ENCODE assay signal across 13 mouse cellular contexts in genomic region chr5:151175897-151176313, GRCm38 (mm10). TPM values are rescaled to one million over a fixed set of nuclear protein-coding genes. Genes with fewer than 3 reads are reported as not detected.
DNase-seq lines count a peak whose midpoint lies in the region; ATAC-seq and TF ChIP-seq lines count a peak whose summit lies in the region.
"Had no signal": no experiment of that assay in that cellular context is flagged by ENCODE, and none has a peak within 500 bp of the region (broad histone marks: within the 10 kb centered on the region; RNA-seq: fewer than 3 reads in every experiment).

No protein-coding gene starts in this region.

- no peaks in the 10 kb centered on the region for H3K27me3 ChIP-seq in heart, postnatal 0 days (ENCODE audit: control insufficient read depth, insufficient read depth, low read length)
- H3K27me3 ChIP-seq in stomach, embryonic 14.5 days (ENCODE audit: control insufficient read depth, insufficient read depth, low read length), result no peaks in the 10 kb centered on the region
- H3K27me3 ChIP-seq: limb, embryonic 12.5 days had no signal

- 0 out of 2 replicates have a peak overlapping the region, but pooled peaks have one; percentile 58 for H3K27ac ChIP-seq in heart, postnatal 0 days (ENCODE audit: low read depth)
- peak overlapping the region; percentile 62; the same call in 1 of the 2 replicates for H3K27ac ChIP-seq in stomach, embryonic 14.5 days (ENCODE audit: low read length)

- H3K9ac ChIP-seq in heart, postnatal 0 days (replicated peaks; ENCODE audit: low read depth, low read length), result no peak overlapping the region
- no peak overlapping the region for H3K9ac ChIP-seq in stomach, embryonic 14.5 days (replicated peaks; ENCODE audit: low read depth, low read length)
- H3K9ac ChIP-seq: limb, embryonic 12.5 days had no signal

- H3K4me1 ChIP-seq in heart, postnatal 0 days (ENCODE audit: control insufficient read depth, insufficient read depth), result peaks cover 27% of the 10 kb centered on the region
- peaks cover 14% of the 10 kb centered on the region; the same call in 1 of the 2 replicates for H3K4me1 ChIP-seq in stomach, embryonic 14.5 days (ENCODE audit: control insufficient read depth, insufficient read depth, low read length)

- H3K9me3 ChIP-seq in heart, postnatal 0 days (replicated peaks; ENCODE audit: control insufficient read depth, low read length), result no peaks in the 10 kb centered on the region
- H3K9me3 ChIP-seq in stomach, embryonic 14.5 days (ENCODE audit: control insufficient read depth, low read depth, low read length), result no peaks in the 10 kb centered on the region
- H3K9me3 ChIP-seq: limb, embryonic 12.5 days had no signal

- no peak overlapping the region for H3K4me3 ChIP-seq in heart, postnatal 0 days (ENCODE audit: low read depth, low read length)
- H3K4me3 ChIP-seq in stomach, embryonic 14.5 days (ENCODE audit: low read depth, low read length), result no peak overlapping the region
- H3K4me3 ChIP-seq: limb, embryonic 12.5 days had no signal

- no peak for ATAC-seq in heart, postnatal 0 days (ENCODE audit: insufficient read depth, low read depth)
- peak; percentile 81 for ATAC-seq in stomach, embryonic 14.5 days (ENCODE audit: insufficient number of reproducible peaks, insufficient read depth, low FRiP score, low read depth)
- no peak for ATAC-seq in CD4-positive, CD25-positive, alpha-beta regulatory T cell, adult 4 months
- no peak for ATAC-seq in monocyte, adult 5-6 weeks (replicated peaks; ENCODE audit: insufficient number of reproducible peaks, low FRiP score, low TSS enrichment, poor library complexity, severe bottlenecking)
- ATAC-seq: hindbrain, postnatal 0 days had no signal

- no peak for TF ChIP-seq CTCF in heart, postnatal 0 days (IDR thresholded peaks at IDR 0.05; ENCODE audit: low read depth)

- TF ChIP-seq EP300 in heart, postnatal 0 days (IDR thresholded peaks at IDR 0.05; ENCODE audit: low read depth), result no peak

- no peak overlapping the region for H3K4me2 ChIP-seq in heart, postnatal 0 days (ENCODE audit: low read depth, low read length)
- H3K4me2 ChIP-seq in stomach, embryonic 14.5 days (replicated peaks; ENCODE audit: low read depth, low read length), result no peak overlapping the region
- H3K4me2 ChIP-seq: limb, embryonic 12.5 days had no signal

- DNase-seq in heart, postnatal 0 days (ENCODE audit: low spot score), result no peak
- DNase-seq in heart, adult 18-20 months, result no peak
- peak; percentile 78 to 88 for DNase-seq in kidney, adult 8-10 months
- DNase-seq in liver, result peak; percentile 13
- no peak for DNase-seq in gastrocnemius, postnatal 25 days
- DNase-seq: adrenal gland, postnatal 25 days; heart, postnatal 10 days; layer of hippocampus, postnatal 36 days had no signal

- WGBS in heart, postnatal 0 days, result 68% methylated on average over 4 of the region's 4 CpGs
- WGBS in stomach, embryonic 14.5 days, result 37% methylated on average over 4 of the region's 4 CpGs

- H3K36me3 ChIP-seq in heart, postnatal 0 days (replicated peaks; ENCODE audit: control insufficient read depth, insufficient read depth, low read length), result no peaks in the 10 kb centered on the region
- no peaks in the 10 kb centered on the region for H3K36me3 ChIP-seq in stomach, embryonic 14.5 days (ENCODE audit: control insufficient read depth, insufficient read depth, low read length)
- H3K36me3 ChIP-seq: limb, embryonic 12.5 days had no signal

RNA-seq across cellular contexts. Expression of gene Stard13, which starts 57.7 kb away (rescaled TPM):
- total RNA-seq in heart, postnatal 0 days (2014; rRNA removed; ENCODE audit: low replicate concordance), result 10.6 and 11.9 TPM in 2 replicates
- 3.0 and 3.3 TPM in 2 replicates for polyA plus RNA-seq in heart, postnatal 0 days (2015; fragmentation: Nextera tagmentation; extraction: Ambion mirVana)
- 10 to 100 TPM; 27.0 to 32.0 TPM for total RNA-seq in heart, adult 18-20 months (2021)
- 14.1 and 18.9 TPM in 2 replicates for polyA plus RNA-seq in stomach, embryonic 14.5 days (2014; fragmentation: Nextera tagmentation; extraction: Ambion mirVana)
- polyA plus RNA-seq in CD4-positive, CD25-positive, alpha-beta regulatory T cell, adult 4 months (2017; shearing (Covaris generic)), result not detected
- total RNA-seq in gastrocnemius, postnatal 25 days (2021), result 1 to 10 TPM; 6.4 to 7.6 TPM
- not detected in 3 replicates for total RNA-seq in monocyte, adult 5-6 weeks (2017)

Comparison
In these comparisons a context has a peak if more than half of its experiments do, and no peak if none do; other contexts are left out.
1. DNase-seq: peak in kidney, adult 8-10 months (2 of 2) and liver (single experiment); none in heart, postnatal 0 days (single experiment), heart, adult 18-20 months (0 of 2) and gastrocnemius, postnatal 25 days (single experiment).